Mouse (Mus musculus) neural tube, embryonic 10.5 days (tissue): ENCODE results near the gene Adamts9.

ENCODE experiments used
- DNase-seq: peaks from one replicate; pipeline ENCODE4 v3.0.0-alpha.2; 2017; ENCODE audit warnings: low spot score; ENCODE audit errors: extremely low spot score

Gene Adamts9

GRCm38 (mm10) chr6:92727351-92727986, 215.8 kb downstream of the Adamts9 start:
- no peak for DNase-seq

- DNase-seq = no peak
These were observed 217.2 kb downstream of the Adamts9 start for GRCm38 (mm10) chr6:92726121-92726520.

- no peak for DNase-seq
These were observed 218.9 kb downstream of the Adamts9 start for GRCm38 (mm10) chr6:92724394-92724793.
